ENCODE assay signal across 12 mouse cellular contexts in the genomic region with DNA sequence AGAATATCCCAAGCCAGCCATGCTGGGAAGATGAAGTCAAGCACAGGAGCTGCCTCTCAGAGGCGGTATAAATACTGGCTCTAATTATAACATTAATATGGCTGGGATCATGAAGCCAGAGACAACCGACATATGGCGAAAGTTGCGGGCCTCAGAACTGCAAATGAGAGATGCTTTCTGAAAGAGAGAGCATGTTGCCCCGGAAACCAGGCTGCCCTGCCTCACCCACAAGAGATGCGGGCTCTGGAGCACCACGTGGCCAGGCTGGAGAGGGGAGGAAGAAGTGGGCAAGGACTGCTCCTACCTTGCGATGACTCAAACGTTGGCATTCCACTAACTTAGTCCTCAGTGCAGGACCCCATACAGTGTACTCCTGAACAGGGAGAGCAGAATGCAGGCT.
DNase-seq lines count a peak whose midpoint lies in the region; ATAC-seq and TF ChIP-seq lines count a peak whose summit lies in the region.
"Had no signal": no experiment of that assay in that cellular context is flagged by ENCODE, and none has a peak within 500 bp of the region (broad histone marks: within the 10 kb centered on the region; RNA-seq: fewer than 3 reads in every experiment).

No protein-coding gene starts in this region.

- H3K27me3 ChIP-seq in forebrain, embryonic 16.5 days (replicated peaks; ENCODE audit: control insufficient read depth, insufficient read depth, low read length): no peaks in the 10 kb centered on the region
- H3K27me3 ChIP-seq in midbrain, postnatal 0 days (ENCODE audit: insufficient read depth, low read length): no peaks in the 10 kb centered on the region
- H3K27me3 ChIP-seq: CH12.LX; kidney, embryonic 15.5 days; limb, embryonic 13.5 days; neural tube, embryonic 13.5 days; stomach, embryonic 15.5 days had no signal

- peak; percentile 72 for ATAC-seq in forebrain, embryonic 16.5 days
- ATAC-seq in midbrain, postnatal 0 days (ENCODE audit: low FRiP score): no peak

- H3K36me3 ChIP-seq in forebrain, embryonic 16.5 days (ENCODE audit: control insufficient read depth, insufficient read depth): no peaks in the 10 kb centered on the region
- H3K36me3 ChIP-seq in midbrain, postnatal 0 days (ENCODE audit: insufficient read depth, low read length): no peaks in the 10 kb centered on the region
- H3K36me3 ChIP-seq: kidney, embryonic 15.5 days; limb, embryonic 13.5 days; neural tube, embryonic 13.5 days; stomach, embryonic 15.5 days had no signal

- no peaks in the 10 kb centered on the region for H3K9me3 ChIP-seq in forebrain, embryonic 16.5 days (ENCODE audit: control insufficient read depth, low read length)
- H3K9me3 ChIP-seq in midbrain, postnatal 0 days (ENCODE audit: low read length): no peaks in the 10 kb centered on the region
- H3K9me3 ChIP-seq: kidney, embryonic 15.5 days; neural tube, embryonic 13.5 days; stomach, embryonic 15.5 days had no signal

- WGBS in forebrain, embryonic 16.5 days: 42% methylated on average over 9 of the region's 9 CpGs
- WGBS in midbrain, postnatal 0 days: 34% methylated on average over 9 of the region's 9 CpGs

- no peak overlapping the region for H3K4me3 ChIP-seq in forebrain, embryonic 16.5 days (replicated peaks; ENCODE audit: low read length)
- no peak overlapping the region for H3K4me3 ChIP-seq in midbrain, postnatal 0 days (ENCODE audit: low read depth, low read length)
- H3K4me3 ChIP-seq: kidney, embryonic 15.5 days; limb, embryonic 13.5 days; neural tube, embryonic 13.5 days; stomach, embryonic 15.5 days had no signal

- no peak for TF ChIP-seq CTCF in midbrain, postnatal 0 days (IDR thresholded peaks at IDR 0.05)

- H3K9ac ChIP-seq in forebrain, embryonic 16.5 days (replicated peaks; ENCODE audit: low read depth, low read length): no peak overlapping the region
- H3K9ac ChIP-seq in midbrain, postnatal 0 days (replicated peaks; ENCODE audit: low read length, poor library complexity, severe bottlenecking): no peak overlapping the region
- H3K9ac ChIP-seq: kidney, embryonic 15.5 days; limb, embryonic 13.5 days; neural tube, embryonic 13.5 days; stomach, embryonic 15.5 days had no signal

- H3K4me1 ChIP-seq in forebrain, embryonic 16.5 days (replicated peaks; ENCODE audit: control insufficient read depth, insufficient read depth, low read length): peaks cover 22% of the 10 kb centered on the region
- no peaks in the 10 kb centered on the region; the same call in 1 of the 2 replicates for H3K4me1 ChIP-seq in midbrain, postnatal 0 days (ENCODE audit: insufficient read depth, low read length)
- H3K4me1 ChIP-seq: limb, embryonic 13.5 days; stomach, embryonic 15.5 days had no signal

- peak; percentile 71 for DNase-seq in brain, adult 2 months (ENCODE audit: low read depth, low spot score)
- peak; percentile 30 to 38 for DNase-seq in layer of hippocampus, adult 8-10 months (ENCODE audit: low spot score in 2 of 2)
- peak; percentile 6 for DNase-seq in midbrain, postnatal 0 days (ENCODE audit: low spot score)
- no peak for DNase-seq in urinary bladder, postnatal 25 days (ENCODE audit: low spot score)
- no peak for DNase-seq in ovary, postnatal 36 days (ENCODE audit: low spot score)
- no peak for DNase-seq in kidney, adult 11 months

- H3K4me2 ChIP-seq in forebrain, embryonic 16.5 days (ENCODE audit: low read length): no peak overlapping the region
- no peak overlapping the region for H3K4me2 ChIP-seq in midbrain, postnatal 0 days (ENCODE audit: low read depth, low read length, poor library complexity, severe bottlenecking)
- H3K4me2 ChIP-seq: kidney, embryonic 15.5 days; limb, embryonic 13.5 days; neural tube, embryonic 13.5 days; stomach, embryonic 15.5 days had no signal

- peak overlapping the region; percentile 74 for H3K27ac ChIP-seq in forebrain, embryonic 16.5 days (ENCODE audit: low read length)
- no peak overlapping the region for H3K27ac ChIP-seq in midbrain, postnatal 0 days (ENCODE audit: low read depth, low read length)
- H3K27ac ChIP-seq: kidney, embryonic 15.5 days; limb, embryonic 13.5 days; neural tube, embryonic 13.5 days; stomach, embryonic 15.5 days had no signal

Comparison
In these comparisons a context has a peak if more than half of its experiments do, and no peak if none do; other contexts are left out.
1. DNase-seq: peak in brain, adult 2 months (single experiment), layer of hippocampus, adult 8-10 months (2 of 2) and midbrain, postnatal 0 days (single experiment); none in urinary bladder, postnatal 25 days (single experiment), ovary, postnatal 36 days (single experiment) and kidney, adult 11 months (single experiment).